Mouse (Mus musculus): ENCODE results near the gene Il2.

GRCm38 (mm10) chr3:37140168-37140906 lies 14.6 kb upstream of the Il2 start:
- TF ChIP-seq EP300 (IDR thresholded peaks at IDR 0.05; ENCODE audit: low read depth), result no peak
- TF ChIP-seq CTCF (IDR thresholded peaks at IDR 0.05; ENCODE audit: low read depth), result no peak
